10 mouse cellular contexts compared by ENCODE assay signal in genomic region chr17:87478569-87478968, GRCm38 (mm10). TPM values are rescaled to one million over a fixed set of nuclear protein-coding genes. Genes with fewer than 3 reads are reported as not detected.
A peak's percentile ranks its signal among the peaks of the same experiment; 100 is the strongest.
DNase-seq lines count a peak whose midpoint lies in the region; ATAC-seq and TF ChIP-seq lines count a peak whose summit lies in the region.
"Had no signal": no experiment of that assay in that cellular context is flagged by ENCODE, and none has a peak within 500 bp of the region (broad histone marks: within the 10 kb centered on the region; RNA-seq: fewer than 3 reads in every experiment).

No protein-coding gene starts in this region.

- ATAC-seq in hindbrain, embryonic 12.5 days (ENCODE audit: low FRiP score): peak; percentile 71
- ATAC-seq in stomach, embryonic 14.5 days (ENCODE audit: insufficient number of reproducible peaks, insufficient read depth, low FRiP score, low read depth): no peak

- no peak overlapping the region for H3K4me3 ChIP-seq in heart, adult 2 months
- no peak overlapping the region for H3K4me3 ChIP-seq in hindbrain, embryonic 12.5 days
- no peak overlapping the region for H3K4me3 ChIP-seq in stomach, embryonic 14.5 days (ENCODE audit: low read depth, low read length)

- 35% methylated on average over 9 of the region's 9 CpGs for WGBS in heart, adult 2 months
- WGBS in hindbrain, embryonic 12.5 days: 50% methylated on average over 9 of the region's 9 CpGs
- WGBS in stomach, embryonic 14.5 days: 74% methylated on average over 9 of the region's 9 CpGs

- H3K9me3 ChIP-seq in hindbrain, embryonic 12.5 days (replicated peaks): no peaks in the 10 kb centered on the region
- H3K9me3 ChIP-seq in stomach, embryonic 14.5 days (ENCODE audit: control insufficient read depth, low read depth, low read length): no peaks in the 10 kb centered on the region

- TF ChIP-seq EP300 in heart, adult 2 months (IDR thresholded peaks at IDR 0.05; ENCODE audit: insufficient read depth, low read depth, low read length): no peak

- TF ChIP-seq CTCF in heart, adult 2 months (IDR thresholded peaks at IDR 0.05): no peak

- intact Hi-C loops in heart, adult 2 months (cut with DNase I): no loop called here
- intact Hi-C loops in heart, postnatal 36 days (cut with DNase I): no loop called here

- no peaks in the 10 kb centered on the region for H3K79me2 ChIP-seq in heart, adult 2 months (replicated peaks; ENCODE audit: control insufficient read depth, insufficient read depth, low read length)

- TF ChIP-seq POLR2A in heart, adult 2 months (IDR thresholded peaks at IDR 0.05; ENCODE audit: insufficient read depth, low read depth, low read length): no peak

- no peaks in the 10 kb centered on the region for H3K27me3 ChIP-seq in heart, adult 2 months (ENCODE audit: control insufficient read depth, insufficient read depth, low read length)
- peaks cover 9% of the 10 kb centered on the region; the same call in 1 of the 2 replicates for H3K27me3 ChIP-seq in hindbrain, embryonic 12.5 days
- no peaks in the 10 kb centered on the region for H3K27me3 ChIP-seq in stomach, embryonic 14.5 days (ENCODE audit: control insufficient read depth, insufficient read depth, low read length)

- H3K4me1 ChIP-seq in heart, adult 2 months (ENCODE audit: control insufficient read depth, insufficient read depth, low read length): peaks cover 8% of the 10 kb centered on the region
- H3K4me1 ChIP-seq in hindbrain, embryonic 12.5 days: peaks cover 28% of the 10 kb centered on the region
- peaks cover 15% of the 10 kb centered on the region for H3K4me1 ChIP-seq in stomach, embryonic 14.5 days (ENCODE audit: control insufficient read depth, insufficient read depth, low read length)

- H3K36me3 ChIP-seq in heart, adult 2 months (ENCODE audit: control insufficient read depth, insufficient read depth, low read length): no peaks in the 10 kb centered on the region
- no peaks in the 10 kb centered on the region for H3K36me3 ChIP-seq in hindbrain, embryonic 12.5 days
- H3K36me3 ChIP-seq in stomach, embryonic 14.5 days (ENCODE audit: control insufficient read depth, insufficient read depth, low read length): no peaks in the 10 kb centered on the region

- H3K9ac ChIP-seq in heart, adult 2 months (ENCODE audit: low read depth, low read length): no peak overlapping the region
- no peak overlapping the region for H3K9ac ChIP-seq in hindbrain, embryonic 12.5 days
- no peak overlapping the region for H3K9ac ChIP-seq in stomach, embryonic 14.5 days (replicated peaks; ENCODE audit: low read depth, low read length)
- H3K9ac ChIP-seq: liver, embryonic 14.5 days had no signal

- H3K27ac ChIP-seq in heart, adult 2 months: no peak overlapping the region
- peak overlapping the region; percentile 45 for H3K27ac ChIP-seq in hindbrain, embryonic 12.5 days
- 0 out of 2 replicates have a peak overlapping the region, but pooled peaks have one; percentile 12 for H3K27ac ChIP-seq in stomach, embryonic 14.5 days (ENCODE audit: low read length)
- H3K27ac ChIP-seq: liver, embryonic 14.5 days had no signal

- H3K4me2 ChIP-seq in hindbrain, embryonic 12.5 days (replicated peaks): no peak overlapping the region
- H3K4me2 ChIP-seq in stomach, embryonic 14.5 days (replicated peaks; ENCODE audit: low read depth, low read length): no peak overlapping the region

- DNase-seq in heart, adult 2 months: peak; percentile 18 to 31
- DNase-seq in heart, postnatal 36 days: no peak
- DNase-seq in retina, postnatal 1 day: peak; percentile 33
- DNase-seq in retina, embryonic 14.5 days (ENCODE audit: low spot score): no peak
- DNase-seq in c-Kit-positive CD71-positive TER-119-positive erythroid progenitor cells, embryonic 14.5 days (ENCODE audit: low spot score): no peak
- no peak for DNase-seq in natural killer cell, adult 2 months (ENCODE audit: low spot score in 2 of 2)

RNA-seq across cellular contexts. Expression of gene Calm2, which starts 31.8 kb away (rescaled TPM):
- total RNA-seq in heart, adult 2 months (2021): 100 to 1,000 TPM; 132 to 145 TPM
- polyA plus RNA-seq in heart, adult 2 months (2012; rRNA removed): 36.7 and 86.5 TPM in 2 replicates
- total RNA-seq in heart, postnatal 36 days (2021): 100 to 1,000 TPM; 133 to 154 TPM
- 1,282 and 1,370 TPM in 2 replicates for polyA plus RNA-seq in hindbrain, embryonic 12.5 days (2016; fragmentation: Nextera tagmentation; extraction: Ambion mirVana)
- polyA plus RNA-seq in stomach, embryonic 14.5 days (2014; fragmentation: Nextera tagmentation; extraction: Ambion mirVana): 951 and 1,023 TPM in 2 replicates

RNA-seq across cellular contexts. Expression of gene Stpg4, which starts 51.0 kb away (rescaled TPM):
- total RNA-seq in heart, adult 2 months (2021): not detected
- polyA plus RNA-seq in heart, adult 2 months (2012; rRNA removed): 0.27 TPM in 1 of 2 replicates, not detected in the other
- not detected for total RNA-seq in heart, postnatal 36 days (2021)
- 0.34 TPM in 1 of 2 replicates, not detected in the other for polyA plus RNA-seq in hindbrain, embryonic 12.5 days (2016; fragmentation: Nextera tagmentation; extraction: Ambion mirVana)
- not detected in 2 replicates for polyA plus RNA-seq in stomach, embryonic 14.5 days (2014; fragmentation: Nextera tagmentation; extraction: Ambion mirVana)
- total RNA-seq: gastrocnemius, postnatal 4 days had no signal
- polyA plus RNA-seq: liver, embryonic 14.5 days had no signal

Comparison
In these comparisons a context has a peak if more than half of its experiments do, and no peak if none do; other contexts are left out.
1. DNase-seq: peak in heart, adult 2 months (2 of 2) and retina, postnatal 1 day (single experiment); none in heart, postnatal 36 days (0 of 2), retina, embryonic 14.5 days (single experiment), c-Kit-positive CD71-positive TER-119-positive erythroid progenitor cells, embryonic 14.5 days (single experiment) and natural killer cell, adult 2 months (0 of 2).
2. RNA of gene Calm2, which starts 31.8 kb away (polyA plus RNA-seq): 1,282 to 1,370 TPM in hindbrain, embryonic 12.5 days and 951 to 1,023 TPM in stomach, embryonic 14.5 days; 36.7 to 86.5 TPM in heart, adult 2 months; every median in the first group is over 10 times any median in the second.